Mouse (Mus musculus): ENCODE results near the gene Arl3.

The Arl3 gene

GRCm38 (mm10) chr19:46572951-46573937 is at the start of gene Arl3, which contains the start of gene Sfxn2:
Gene Arl3, minus strand, starts transcription at chr19:46573198.
Gene Sfxn2, plus strand, starts transcription at chr19:46573365.
- peak; percentile 94 for DNase-seq (ENCODE audit: low spot score)

DNA sequence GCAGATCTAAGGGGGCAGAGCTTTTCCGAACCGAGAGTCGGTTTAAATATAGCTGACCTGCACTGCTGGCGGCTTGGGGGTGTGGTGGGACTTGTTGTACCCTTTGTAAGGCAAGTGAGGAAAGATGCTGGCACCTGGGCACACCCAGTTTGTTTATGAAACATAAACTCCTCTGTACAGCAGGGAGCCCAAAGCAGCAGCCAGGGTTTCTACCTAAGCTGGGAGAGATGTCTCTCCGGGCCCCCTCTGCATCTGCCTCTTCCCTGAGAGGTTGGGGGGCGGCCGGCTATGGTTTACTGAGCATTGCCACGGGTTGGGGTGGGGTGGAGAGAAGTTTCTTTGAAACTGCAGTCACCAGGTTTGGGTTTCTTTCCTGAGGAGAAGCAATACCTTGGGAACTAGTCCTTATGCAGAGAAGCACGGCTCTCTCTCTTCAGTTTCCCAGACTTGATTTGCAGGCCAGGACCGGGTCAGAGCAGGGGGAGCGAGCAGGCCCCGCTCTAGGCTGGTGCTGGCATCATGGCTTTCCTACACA is 49.7 kb upstream of the Arl3 start:
- DNase-seq (ENCODE audit: low spot score): no peak

DNA sequence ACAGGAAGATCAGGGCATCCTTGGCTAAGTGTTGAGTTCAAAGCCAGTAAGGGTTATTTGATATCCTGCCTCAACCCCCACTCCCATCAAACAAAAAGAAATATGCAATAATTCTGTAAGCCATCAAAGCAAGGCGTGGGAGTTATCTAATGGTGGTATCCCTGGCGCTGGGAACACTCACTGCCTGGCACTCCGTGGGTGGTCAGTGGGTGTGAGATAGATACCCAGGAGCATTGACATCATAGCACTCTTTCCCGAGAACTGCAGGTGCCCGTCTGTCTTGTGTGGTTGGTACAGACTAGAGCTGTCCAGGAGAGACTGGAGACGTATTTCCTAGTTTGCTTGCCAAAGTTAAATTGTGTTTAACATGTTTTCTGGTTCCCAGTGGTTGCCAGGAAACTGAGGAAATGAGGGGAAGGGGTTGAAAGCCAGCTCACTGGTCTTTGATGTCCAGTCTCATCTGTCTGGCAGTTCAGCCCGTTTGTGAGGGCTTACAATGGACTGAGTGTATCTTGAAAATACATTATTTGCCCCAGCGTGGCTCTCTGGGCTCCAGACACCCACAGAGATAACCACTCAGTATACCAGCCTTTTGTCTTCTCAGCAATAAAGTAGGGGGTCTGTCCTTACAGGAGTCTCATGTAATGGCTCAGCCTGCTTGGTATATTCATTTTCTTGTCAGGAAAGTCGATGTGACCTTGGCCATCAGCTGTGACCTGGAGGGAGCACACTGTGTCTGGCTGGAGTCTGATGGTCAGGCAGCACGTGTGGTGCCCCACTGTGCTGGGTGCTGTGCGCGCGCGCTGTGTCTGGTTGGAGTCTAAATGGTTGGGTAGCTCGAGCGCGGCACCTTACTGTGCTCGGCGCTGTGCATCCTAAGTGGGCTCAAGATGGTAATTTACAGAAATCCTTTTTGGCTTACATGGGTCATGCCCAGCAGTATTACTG is 48.5 kb upstream of the Arl3 start:
- DNase-seq (ENCODE audit: low spot score): no peak

DNA sequence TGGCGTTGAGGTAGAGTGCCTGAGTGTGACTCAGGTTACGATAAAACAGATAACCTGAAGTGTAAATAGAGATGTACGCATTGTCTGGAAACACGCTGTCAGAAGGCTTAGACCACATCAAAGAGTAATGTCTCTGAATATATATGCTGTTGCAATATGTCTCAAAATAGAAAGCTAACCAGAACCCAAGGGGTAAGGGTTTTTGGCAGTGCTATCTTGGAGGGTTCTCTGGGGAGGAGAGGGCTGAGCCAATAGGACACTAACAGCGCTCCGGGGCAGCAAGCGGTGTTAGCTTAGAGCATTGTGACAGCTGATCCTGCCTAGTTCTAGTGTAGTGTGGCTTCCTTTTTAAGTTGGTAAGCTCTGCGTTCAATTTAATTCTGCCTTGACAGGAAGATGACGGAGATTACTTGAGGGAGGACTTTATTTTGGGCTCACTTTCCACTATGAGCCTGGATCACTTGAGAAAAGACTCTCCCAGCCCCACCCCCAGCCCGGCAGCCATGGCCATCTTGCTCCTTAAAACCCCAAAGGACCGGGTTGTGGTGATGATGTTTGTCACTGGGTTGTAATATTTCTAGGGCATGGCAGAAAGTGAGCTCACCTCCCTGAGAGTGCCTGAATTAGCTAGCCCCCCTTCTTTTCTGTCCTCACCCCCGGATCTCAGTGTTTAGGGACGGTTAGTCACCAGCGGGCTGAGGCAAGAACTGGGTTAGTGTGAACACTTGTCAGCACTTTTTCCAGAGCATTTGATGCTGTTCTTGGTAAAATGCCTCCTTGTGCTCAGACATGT is 47.2 kb upstream of the Arl3 start:
- DNase-seq (ENCODE audit: low spot score): peak; percentile 83

DNA sequence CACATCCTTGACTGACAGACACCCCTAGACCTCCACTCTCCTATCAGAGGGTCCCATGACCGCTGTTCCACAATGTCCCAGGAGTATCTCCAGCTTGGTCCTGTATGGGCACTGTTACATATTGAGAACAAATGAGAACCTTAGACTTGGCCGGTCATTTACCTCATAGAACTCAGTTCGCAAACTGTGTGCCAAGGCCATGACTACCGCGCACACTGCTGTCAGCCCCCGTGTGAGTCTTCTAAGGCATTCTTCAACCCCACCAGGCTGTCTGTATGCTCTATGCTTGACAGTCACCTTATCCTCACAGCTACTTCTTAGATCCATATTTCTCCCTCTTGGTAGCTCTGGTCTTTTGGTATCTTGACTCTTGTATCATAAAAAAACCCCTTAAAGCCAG is 46.5 kb upstream of the Arl3 start:
- DNase-seq (ENCODE audit: low spot score): no peak

DNA sequence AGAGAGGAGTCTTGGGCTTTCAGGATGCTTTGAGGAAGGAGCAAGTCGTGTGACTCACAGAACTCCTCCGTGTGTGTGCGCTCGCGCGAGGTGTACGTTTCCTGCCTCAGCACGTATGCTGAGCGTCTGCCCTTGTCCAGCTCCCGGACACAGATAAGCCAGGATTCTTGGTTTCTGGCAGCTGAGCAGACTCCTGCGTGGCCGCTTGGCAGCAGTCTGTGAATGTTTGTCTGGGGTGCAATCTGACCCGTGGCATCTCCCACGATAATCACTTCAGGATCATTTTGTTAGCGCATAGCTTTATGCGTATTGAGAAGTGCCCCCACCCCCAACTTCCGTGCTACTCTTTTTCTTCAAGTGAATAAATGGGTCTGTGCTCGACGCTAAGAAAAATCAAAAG is 46.0 kb upstream of the Arl3 start:
- DNase-seq (ENCODE audit: low spot score): peak; percentile 16

- DNase-seq (ENCODE audit: low spot score): peak; percentile 52
Observed at GRCm38 (mm10) chr19:46618322-46618721, 45.3 kb upstream of the Arl3 start.

DNA sequence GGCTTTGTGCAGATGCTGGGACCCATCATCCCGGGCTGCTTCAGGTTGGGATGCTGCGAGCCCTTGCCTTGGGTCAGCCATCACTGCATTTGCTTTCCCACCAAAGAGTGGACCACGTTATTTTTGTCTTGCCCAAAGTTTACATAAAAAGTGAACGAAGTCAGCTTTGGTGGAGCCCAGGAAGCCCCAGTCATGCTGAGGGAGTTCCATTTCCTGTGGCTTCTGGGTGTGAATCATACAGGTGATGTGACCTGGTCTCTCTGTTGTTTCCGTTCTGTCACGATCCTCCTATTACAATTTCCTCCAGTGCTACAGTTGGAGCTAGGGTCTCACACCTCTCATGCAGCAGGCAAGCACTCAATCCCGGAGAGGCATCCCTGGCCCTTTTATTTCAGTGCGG is 44.4 kb upstream of the Arl3 start:
- DNase-seq (ENCODE audit: low spot score): peak; percentile 63

- DNase-seq (ENCODE audit: low spot score): no peak
Observed at GRCm38 (mm10) chr19:46616378-46616777, 43.4 kb upstream of the Arl3 start.

- no peak for DNase-seq (ENCODE audit: low spot score)
Observed at GRCm38 (mm10) chr19:46608158-46608557, 35.2 kb upstream of the Arl3 start.

GRCm38 (mm10) chr19:46607424-46607823 is 34.4 kb upstream of the Arl3 start:
- DNase-seq (ENCODE audit: low spot score): peak; percentile 65

DNA sequence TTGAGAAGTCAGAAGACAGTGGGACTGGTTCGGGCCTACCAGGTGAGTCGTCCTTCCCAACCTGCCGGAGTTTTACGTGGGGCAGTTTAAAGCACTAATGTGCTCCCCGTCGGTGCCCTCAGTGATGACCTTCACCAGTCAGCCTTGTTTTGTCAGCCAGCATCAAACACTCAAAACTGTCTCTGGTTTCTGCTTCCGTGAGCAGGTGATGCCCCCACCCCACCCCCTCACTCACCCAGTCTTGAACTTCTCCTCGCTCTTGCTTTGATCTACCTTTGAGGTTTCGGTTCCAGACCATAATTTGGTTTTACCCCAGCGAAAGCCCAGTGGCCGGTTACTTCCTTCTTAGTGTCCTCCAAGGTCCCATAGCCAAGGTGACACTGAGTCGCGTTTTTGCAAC is 33.7 kb upstream of the Arl3 start:
- peak; percentile 52 for DNase-seq (ENCODE audit: low spot score)

DNA sequence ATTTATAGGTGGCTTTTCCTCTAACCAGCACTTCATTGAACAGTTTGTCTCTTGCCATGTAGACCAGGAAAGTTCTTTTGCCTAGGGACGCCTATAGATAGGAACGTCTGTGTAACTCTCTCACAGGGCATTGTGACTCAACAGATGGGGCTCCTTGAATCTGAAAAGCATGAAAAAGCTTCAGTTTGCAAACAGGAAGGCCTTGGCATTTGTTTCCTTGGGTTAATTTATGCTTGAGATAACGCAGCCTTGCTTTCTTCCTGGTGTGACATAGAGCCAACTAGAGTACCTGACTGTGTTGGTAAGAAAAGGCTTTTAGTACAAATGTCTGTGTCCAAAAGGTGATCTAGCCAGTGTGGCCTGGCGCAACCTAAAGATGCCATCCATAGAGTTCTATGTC is 29.4 kb upstream of the Arl3 start:
- DNase-seq (ENCODE audit: low spot score): no peak

DNA sequence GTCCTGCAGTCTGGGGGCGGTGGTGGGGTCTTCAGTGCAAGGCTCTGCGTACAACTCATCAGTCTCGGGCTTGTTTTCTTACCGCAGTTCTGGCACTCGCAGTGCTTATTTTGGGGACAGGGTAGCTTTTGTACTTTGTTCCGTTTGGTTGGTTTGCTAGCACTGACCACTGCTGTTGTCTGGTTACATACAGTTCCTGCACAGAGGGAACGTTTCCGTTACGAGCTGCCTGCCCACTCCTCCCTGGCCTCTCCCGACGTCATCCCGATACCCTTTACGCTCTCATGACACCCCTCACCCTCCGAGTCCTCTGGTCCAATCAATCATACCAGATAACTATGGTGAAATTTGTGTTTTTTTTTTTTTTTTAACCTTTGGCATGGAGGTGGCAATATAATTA is 28.5 kb upstream of the Arl3 start:
- no peak for DNase-seq (ENCODE audit: low spot score)

- DNase-seq (ENCODE audit: low spot score): no peak
Observed at GRCm38 (mm10) chr19:46600371-46600770, 27.4 kb upstream of the Arl3 start.

DNA sequence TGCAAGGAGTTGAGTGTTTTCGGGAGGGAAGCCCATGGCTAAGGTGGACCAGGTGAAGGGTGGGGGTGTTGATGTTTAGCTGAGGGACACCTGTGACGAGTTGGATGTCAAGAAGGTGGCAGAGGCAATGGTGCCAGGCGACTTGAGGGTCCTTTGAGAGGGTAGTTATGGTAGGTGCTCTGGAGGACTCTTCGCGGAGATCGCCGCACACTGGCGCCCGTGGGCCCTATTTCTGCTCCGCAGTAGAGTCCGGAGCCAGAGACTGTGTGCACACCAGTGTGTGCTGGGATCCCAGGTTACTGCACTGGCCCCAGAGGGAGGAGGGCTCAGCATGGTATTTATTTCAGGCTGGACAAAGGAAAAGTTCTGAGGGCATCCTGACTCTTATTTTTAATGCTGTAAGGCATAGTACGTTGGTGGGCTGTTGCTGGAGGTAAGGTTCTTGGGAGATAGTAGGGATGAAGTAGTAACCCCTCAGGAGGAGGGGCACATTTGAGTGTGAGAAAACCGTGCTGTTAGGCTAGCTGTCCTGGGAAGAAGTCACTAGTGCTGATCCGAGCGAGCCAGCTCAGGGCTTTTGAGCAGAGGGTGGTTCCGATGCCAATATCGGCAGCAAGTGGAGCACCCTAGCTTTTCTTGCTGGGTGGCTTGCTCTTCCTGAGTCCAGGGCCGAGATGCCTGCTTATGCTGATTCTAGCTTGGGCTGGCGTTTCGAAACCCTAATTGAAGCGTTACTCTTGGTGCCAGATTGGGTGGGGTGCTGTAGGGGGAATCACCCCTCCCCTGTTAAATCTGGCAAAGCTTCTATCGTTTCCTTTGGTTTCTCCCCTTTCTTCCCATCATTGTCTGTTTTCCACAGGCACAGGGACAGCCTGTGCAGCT is 26.6 kb upstream of the Arl3 start:
- DNase-seq (ENCODE audit: low spot score): no peak

- peak; percentile 98 for DNase-seq (ENCODE audit: low spot score)
Observed at GRCm38 (mm10) chr19:46598720-46599252, 25.8 kb upstream of the Arl3 start, which contains the start of gene Wbp1l. Gene Wbp1l, plus strand, starts transcription at chr19:46599084.

- DNase-seq (ENCODE audit: low spot score): no peak
Observed at GRCm38 (mm10) chr19:46598187-46598586, 25.2 kb upstream of the Arl3 start.

GRCm38 (mm10) chr19:46592751-46593439 is 19.9 kb upstream of the Arl3 start:
- DNase-seq (ENCODE audit: low spot score): no peak

All from T-cell, adult 2 months (primary cell).